Mouse (Mus musculus) heart, postnatal 14 days (tissue): ENCODE results near the gene Duoxa1. TPM values are rescaled to one million over a fixed set of nuclear protein-coding genes. Genes with fewer than 3 reads are reported as not detected.
"Not testable (repeated sequence)": the region's sequence is repeated elsewhere in the genome, so short reads cannot be mapped to it uniquely, and the experiment has no call there.

ENCODE experiments used
- DNase-seq, 2 experiments: peaks; one replicate each; pipeline ENCODE4 v3.0.0; 2021 to 2022
- intact Hi-C: fragments of 180-260 bp; cut with DNase I; formaldehyde crosslinking; loops from one replicate; pipeline ENCODE4 v1.15.1; 2025
- long read RNA-seq, 2 experiments: library from polyadenylated mRNA; stranded (forward); transcript quantifications; one replicate each; pipeline ENCODE4 v2.0.0; 2021
- total RNA-seq, 2 experiments: library from RNA; stranded (reverse); gene quantifications; 2 replicates each; pipeline ENCODE4 v1.2.3; 2021

Duoxa1 gene
- under 1 TPM; 0.19 to 0.56 TPM for total RNA-seq
- long read RNA-seq, experiment 1, partial matches to known transcripts, result 0 of 1 reads
- long read RNA-seq, experiment 1, other reads (novel, unspliced or antisense), result 1 of 1 reads
- long read RNA-seq, experiment 2, partial matches to known transcripts, result 1 of 1 reads
- long read RNA-seq, experiment 2, other reads (novel, unspliced or antisense), result 0 of 1 reads

DNA sequence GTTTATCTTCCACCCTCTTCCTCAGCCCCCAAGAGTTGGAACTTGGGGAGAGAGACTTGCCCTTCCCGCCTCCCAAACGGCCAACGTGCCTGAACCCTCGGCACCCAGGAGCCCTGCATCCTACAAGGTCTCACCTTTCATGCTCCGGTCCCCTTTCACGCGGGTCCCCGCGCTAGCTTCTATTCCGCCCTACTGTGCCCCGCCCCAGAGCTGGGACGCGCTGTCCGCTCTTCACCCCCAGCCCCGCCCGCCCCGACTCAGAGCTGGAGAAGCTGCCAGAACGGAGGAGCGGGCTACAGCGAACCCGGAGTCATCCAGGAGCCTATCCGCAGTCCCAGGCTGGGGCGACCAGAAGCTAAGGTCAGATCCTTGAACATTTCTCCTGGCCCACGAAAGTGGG is at the start of gene Duoxa1:
TSS of gene Duoxa1 (minus strand) at position 195 of the 400 bp plus-strand sequence.
- DNase-seq, result no peak
- intact Hi-C loops, result no loop called here

DNA sequence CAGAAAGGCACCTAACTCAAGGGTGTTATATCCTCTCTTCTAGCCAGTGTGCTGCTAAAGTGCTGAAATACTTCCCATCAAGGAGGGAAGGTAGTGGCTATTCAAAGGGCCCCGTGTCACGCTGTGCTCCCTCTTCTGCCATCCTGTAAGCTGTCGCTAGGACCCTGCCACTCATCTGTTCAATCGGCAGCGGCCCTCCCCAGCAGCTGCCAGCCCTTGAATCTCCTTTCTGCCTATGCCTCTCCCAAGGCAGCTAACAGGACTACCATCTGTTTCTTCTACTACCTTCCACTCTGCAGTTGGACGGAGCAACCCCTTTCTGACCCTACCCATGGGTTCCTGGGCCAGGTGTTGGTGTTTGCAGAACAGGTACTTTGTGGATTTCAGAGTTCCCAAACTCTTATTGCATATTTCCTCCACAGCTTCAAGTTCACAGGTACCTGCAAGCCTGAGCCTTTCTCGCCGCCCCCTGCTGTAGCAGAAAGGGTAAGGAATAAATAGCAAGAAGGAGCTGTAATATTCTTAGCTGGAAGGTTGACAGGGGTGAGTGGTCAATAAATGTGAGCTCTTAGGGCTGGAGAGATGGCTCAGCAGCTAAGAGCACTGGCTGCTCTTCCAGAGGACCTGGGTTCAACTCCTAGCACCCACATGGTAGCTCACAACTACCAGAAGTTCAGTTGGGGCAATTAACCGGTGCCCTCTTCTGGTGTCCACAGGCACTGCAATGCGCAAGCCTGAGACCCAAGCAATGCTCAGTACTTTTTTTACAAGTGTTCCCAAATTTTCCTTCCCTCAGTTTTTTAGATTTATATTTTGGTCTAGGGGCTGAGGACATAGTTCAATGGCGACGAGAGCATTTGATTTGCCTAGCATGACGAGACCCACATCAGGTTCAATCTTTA is 49.3 kb upstream of the Duoxa1 start:
- intact Hi-C loops, result no loop called here
- DNase-seq, result no peak

DNA sequence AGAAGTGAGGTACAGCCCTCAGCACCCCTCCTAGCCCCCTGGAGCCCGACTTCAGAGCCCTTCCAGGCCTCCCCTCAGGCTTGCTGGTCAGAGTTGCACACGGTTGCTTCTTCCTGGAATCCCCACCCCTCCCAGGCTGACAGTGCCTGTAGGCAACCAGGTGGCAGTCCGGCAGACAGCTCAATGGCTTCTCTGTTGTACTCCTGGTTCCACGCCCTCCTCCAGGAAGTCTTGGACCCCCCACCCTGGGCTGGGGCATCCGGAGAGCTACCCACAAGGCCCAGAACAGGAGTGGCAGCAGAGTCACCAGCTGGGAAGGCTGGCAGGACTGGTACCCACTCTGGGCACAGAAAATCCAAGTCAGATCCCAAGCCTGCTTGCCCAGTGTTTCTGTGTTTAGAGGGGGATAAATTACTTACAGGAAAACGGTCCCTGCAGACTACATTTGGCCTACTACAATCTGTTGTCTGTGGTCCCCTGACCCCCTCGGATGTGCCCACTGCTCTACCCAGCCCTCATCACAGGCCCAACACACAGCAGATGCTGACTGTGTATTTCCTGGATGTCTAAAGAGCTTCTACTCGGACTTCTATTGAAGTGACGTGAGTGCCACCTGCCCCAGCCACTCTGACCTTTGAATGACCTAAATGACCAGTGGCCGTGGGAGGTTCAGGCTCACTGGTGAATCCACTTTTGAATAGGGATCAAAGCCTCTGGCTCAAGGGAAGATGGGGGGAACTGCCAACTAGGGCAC is 48.5 kb upstream of the Duoxa1 start:
- DNase-seq, result no peak
- intact Hi-C loops, result no loop called here

DNA sequence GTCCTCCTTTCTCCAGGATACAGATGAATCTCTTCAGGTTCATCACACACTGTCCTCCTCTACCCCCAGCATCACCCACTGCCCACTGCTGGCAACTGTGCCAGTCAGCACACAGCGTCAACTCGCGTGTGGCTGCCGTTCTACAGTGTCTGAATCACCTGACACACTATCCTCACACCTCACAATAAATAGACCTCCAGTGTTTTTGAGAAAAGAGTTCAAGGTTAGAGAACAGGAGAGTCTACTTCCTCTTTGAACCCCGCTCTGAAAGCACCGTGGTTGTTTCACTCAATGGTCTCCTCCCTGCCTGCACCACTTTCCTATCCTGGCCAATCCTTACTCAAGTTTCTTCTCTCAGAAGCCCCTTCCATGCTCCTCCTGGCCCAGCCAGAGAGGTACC is 47.7 kb upstream of the Duoxa1 start:
- DNase-seq, result no peak
- intact Hi-C loops, result no loop called here

DNA sequence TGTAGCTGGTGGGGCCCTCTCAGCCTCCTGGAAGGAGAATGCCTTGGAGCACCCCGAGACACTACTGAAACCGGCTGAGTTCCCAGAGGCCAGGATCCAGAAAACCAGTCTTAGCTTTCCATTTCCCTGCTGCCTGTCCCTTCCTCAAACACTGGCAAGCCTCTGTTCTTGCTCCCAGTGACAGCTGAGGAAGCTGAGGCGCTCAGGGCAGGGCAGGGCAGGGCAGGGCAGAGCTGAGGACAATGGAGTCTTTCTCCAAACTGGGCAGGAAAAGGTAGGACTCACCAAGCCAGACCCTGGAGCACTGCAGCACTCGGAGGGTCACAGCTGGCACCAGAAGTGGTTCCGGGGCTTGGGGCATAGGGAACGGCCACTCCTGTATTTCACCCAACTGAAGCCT is 46.8 kb upstream of the Duoxa1 start:
- intact Hi-C loops, result no loop called here
- no peak for DNase-seq

DNA sequence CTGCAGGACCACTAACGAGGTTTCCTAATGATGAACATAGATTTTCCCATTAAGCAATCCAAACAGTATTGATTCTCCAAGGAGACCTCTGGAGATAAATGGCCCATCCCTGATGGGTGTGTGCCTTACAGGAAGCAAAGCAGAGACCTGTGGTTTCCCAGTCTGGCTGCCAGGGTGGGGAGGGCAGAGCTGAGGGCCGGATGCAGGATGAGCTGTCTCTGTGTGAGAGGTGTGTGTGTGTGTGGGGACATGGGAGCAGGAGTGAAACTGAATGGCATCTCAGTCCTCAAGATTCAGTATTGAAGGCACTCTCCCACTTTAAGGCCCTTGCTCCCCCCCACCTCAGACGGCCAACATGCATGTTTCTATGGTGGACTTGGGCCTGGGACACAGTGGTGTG is 42.7 kb upstream of the Duoxa1 start:
- intact Hi-C loops, result no loop called here
- no peak for DNase-seq

DNA sequence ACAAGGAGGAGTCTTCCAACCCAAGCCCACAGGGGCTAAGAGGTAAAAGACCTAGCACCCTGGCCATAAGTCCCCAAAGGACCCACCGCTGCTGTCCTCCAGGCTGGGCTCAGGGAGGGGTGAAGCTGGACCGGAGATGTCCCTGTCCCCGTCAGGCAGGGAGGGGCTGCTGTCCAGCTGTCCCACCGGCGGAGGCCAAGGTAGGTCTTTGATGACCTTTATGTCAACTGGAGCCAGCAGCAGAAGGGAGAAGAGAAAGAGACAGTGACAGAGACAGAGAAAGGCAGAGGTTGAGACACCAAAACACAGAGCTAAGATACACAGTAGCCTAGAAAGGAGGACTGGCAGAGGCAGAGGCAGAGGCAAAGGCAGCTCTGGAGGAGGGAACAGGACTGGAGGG is 41.9 kb upstream of the Duoxa1 start:
- intact Hi-C loops, result no loop called here
- DNase-seq, result no peak

DNA sequence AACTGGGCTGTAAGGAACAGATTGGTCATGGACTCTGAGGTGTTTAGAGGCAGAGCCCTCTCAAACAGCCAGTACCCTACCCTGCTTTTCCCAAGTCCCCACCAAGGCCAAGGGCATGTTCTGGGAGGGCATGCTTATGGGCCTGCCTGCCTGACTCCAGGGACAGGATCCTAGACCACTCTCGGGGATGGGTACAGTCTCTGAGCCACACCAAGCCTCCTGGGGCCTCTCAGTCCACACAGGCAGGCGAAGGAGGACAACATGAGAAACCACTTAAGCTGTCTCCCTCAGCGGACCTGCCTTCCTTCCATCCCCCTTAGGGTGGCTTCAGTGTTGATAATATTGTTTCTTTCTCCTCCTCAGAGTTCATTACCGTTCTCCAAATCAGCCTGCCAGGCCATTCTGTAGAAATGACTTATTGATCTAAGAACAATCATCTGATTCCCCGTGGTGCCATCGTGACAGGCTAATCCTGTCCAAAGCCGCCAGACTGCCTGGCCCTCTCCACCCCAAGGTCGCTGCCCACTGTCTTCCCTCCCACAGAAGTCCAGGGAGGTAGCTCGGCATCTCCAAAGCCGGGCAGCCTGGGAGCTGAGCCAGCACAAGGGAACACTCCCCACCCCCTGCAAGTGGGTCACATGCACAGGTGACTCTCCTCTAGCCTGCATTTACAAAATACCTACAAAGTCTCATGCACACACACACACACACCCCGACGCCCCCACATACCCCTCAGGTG is 40.8 kb upstream of the Duoxa1 start:
- intact Hi-C loops, result no loop called here
- DNase-seq, result no peak

DNA sequence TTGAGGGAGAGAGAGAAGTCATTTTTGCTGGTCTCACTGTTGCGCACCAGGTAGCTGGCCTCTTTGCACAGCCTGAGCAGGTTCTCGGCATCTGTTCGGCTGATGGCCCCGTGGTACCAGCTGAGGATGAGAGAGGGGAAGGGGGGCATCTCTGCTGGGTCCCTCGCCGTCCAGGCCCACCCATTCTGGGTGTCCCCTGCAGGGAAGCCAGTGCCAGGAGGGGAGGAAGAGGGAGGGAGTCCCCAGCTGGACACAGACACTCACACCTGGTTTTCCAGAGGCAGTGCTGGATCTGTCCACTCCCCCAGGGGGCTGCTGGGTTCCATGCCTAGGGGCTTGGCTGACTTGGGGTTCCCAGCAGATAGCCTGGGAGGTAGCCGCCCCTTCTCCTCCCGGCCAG is 40.2 kb upstream of the Duoxa1 start:
- intact Hi-C loops, result no loop called here
- DNase-seq, result no peak

DNA sequence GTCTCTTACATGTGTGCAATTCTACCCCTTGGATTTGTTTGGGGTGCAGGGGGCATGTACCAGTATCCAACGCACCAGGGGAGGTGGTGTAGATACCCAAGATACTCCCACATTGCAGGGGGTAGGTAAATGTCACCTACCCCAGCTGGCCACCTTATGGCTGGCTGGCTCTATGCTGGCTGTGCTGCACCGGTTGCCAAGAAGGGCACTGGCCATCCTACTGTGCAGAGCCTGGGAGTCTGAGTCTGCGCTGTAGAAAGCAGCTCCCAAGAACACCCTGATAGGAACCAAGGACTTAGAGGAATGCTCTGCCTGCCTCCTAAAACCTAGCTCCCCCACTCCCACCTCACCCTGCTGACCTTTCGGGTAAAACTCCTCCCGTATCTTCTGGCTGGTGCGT is 39.5 kb upstream of the Duoxa1 start:
- DNase-seq, result no peak
- intact Hi-C loops, result no loop called here

DNA sequence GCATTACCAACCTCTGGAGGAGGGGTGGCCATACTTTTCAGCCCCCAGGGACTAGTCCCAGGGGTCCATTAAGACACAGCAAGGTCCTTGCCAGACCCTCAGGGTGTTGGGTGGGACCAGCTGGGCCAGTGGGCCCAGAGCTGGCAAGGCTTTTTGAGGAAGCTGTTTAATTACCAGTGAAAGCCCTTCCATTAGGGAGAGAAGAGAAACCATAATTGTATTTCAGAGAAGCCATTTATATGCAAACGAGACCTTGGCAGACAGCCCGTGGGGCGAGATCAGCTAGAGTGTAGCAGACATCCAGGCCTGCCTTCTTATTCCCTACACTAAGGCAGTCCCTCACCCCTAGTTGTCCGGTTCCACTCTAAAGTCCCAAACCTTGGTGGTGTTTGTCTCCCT is 38.4 kb upstream of the Duoxa1 start:
- intact Hi-C loops, result no loop called here
- no peak for DNase-seq

DNA sequence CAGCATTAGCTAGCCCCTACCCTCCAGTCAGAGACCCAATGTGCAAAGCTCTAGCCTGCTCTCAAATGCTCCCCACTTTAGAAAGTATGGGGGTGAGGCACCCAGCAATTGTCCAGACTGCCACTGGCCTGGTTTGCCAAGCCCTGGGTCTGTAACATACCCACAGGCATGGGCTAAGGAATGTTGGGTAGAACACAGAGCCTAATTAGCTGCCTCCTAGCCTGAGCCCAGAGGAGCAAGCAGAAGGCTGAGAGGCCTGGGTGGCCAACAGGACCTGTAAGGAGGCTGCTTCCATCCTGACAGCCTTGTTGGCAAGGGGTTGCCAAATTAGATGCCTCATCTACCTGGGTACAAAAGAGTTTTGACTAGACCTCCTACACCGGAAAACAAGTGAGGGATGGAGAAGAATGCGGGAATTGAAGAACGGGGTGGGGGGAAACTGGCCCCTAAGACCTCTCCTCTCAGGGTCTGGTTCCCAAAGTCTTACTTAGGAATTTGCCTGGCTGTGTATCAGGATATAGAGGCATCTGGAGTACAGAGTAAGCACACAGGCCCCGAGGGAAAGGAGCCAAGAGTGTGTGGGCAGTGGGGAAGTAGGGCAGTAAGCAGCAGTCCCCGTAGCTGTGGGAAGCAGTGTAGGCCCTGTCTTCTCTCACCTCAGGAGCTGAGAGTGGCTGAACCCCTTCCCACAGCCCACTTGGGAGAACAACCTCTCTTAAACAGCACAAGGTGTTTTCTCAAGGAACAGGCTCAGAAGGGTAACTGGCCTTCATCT is 37.8 kb upstream of the Duoxa1 start:
- DNase-seq, result no peak
- intact Hi-C loops, result no loop called here

DNA sequence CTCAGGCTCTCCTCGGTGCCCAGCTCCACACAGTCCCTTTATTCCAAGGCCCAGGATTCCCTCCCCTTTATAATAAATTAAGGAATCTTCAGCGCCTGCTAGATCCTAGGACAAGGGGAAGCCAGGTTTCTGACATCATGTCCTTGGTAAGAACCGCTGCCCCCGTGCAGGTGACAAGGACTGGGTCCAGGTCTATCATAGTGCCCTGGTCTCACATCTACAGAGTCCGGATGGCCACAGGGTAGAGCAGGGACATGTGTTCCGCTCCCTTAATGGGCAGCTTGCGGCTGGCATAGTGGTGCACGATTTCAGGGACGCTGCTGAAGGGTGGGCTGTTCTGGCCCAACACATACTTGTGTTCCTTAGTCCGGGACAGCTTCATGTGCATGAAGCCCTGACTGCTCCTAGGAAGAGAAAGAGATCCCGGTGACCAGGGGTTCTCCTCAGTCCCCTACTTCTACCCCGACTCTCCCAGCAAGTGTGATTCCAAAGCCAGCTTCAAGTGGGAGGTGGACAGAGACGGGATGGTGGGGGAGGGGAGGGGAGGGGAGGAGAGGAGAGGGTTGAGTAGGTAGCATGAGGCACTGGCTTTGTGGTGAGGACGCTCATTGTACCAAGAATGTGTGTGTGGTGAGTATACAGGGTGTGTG is 35.7 kb upstream of the Duoxa1 start:
- DNase-seq, result no peak
- intact Hi-C loops, result loop anchor here (2.0 kb wide), 1 partner anchor 210 kb away; no protein-coding TSS in a partner anchor

DNA sequence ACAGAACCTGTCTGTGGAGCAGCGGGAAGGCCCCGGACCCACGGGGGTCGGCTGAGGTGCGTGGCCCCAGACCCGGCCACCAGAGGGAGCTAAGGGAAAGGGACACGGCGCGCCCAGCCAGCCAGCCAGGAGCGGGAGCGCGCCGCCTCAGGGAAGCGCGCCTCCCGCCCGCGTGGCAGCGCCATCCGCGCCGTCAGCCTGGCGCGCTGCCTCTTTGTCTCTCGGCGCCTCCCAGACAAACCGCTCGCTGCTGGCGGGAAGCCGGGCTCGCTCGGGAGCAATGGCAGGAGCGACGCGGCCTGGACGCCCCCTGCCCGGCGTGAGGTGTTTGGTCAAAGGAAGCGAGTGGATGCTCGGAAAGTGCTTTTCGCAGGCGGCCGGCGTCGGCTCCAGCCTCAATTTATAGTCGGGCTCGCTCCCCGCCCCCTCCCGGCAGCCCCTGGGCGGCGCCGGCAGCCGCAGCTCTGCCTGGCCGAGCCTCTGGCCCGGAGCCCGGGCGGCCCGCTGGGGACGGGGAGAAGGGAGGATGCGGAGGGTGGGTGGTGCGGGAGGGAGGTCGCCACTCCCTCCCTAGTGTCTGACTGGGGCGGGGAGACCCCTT is 35.1 kb upstream of the Duoxa1 start:
- DNase-seq, result peak; percentile 94 to 96
- intact Hi-C loops, result loop anchor here (1.0 to 2.0 kb wide), 2 partner anchors 29 to 210 kb away; no protein-coding TSS in a partner anchor

DNA sequence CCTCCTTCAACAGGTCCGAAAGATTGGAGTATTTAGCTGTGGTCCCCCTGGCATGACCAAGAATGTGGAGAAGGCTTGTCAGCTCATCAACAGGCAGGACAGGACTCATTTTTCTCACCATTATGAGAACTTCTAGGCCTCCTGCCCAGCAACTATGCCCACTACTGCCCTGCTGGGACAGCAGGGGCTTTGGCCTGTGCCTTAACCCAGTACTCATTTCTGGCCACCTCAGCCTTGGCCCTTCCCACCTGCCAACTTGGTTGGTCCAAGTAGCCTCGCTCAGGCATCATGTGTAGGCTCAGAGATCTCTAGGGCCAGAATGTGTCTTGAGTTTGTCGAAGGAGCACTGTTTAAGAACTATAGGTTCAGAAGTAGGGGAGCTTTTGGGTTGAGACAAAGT is 33.7 kb upstream of the Duoxa1 start:
- intact Hi-C loops, result no loop called here
- no peak for DNase-seq

DNA sequence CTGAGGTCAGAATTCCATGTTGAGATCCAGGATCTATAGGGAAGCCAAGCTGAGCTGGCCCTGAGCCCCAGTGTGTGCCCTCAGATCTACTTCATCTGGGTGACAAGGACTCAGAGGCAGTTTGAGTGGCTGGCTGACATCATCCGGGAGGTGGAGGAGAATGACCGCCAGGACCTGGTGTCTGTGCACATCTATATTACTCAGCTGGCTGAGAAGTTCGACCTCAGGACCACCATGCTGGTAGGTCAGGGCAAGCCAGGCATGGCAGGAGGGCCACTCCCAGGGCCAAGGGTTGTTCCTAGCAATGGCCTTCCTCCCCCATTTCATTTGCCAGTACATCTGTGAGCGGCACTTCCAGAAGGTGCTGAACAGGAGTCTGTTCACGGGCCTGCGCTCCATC is 32.6 kb upstream of the Duoxa1 start:
- DNase-seq, intact Hi-C loops: not testable (repeated sequence)

DNA sequence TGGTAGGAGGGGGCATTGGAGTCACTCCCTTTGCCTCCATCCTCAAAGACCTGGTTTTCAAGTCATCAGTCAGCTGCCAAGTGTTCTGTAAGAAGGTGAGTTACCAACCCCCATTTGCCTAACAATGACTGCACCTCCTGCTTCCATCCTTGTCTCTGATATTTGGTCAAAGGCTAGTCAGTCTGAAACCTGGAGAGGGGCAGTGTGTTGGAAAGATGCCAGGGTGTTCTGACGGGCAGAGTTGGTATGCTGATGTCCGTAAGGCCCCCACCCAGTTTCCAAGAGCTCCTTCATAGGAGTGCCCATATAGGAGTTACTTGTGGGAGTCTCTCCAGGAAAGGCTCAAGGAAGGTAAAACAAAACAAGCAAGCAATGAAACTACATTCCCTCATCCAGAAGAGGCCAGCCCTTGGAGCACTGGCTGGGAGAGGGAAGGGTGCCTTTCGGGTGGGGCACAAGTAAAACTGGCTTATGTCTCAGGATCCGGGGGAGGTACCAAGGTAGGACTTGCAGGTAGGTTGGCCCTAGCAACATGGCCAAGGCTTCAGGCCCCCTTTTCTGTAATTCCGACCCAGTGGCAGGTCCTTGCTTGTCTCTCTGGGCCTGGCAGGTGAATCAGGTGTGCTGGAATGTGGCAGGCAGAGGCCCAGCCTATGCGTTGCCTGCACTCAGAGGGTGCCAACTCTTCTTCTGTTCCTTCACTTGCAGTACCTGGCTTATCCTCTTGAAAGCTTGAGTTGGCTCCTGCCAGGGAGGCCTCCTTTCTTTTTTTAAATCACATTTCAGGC is 31.8 kb upstream of the Duoxa1 start:
- intact Hi-C loops, result no loop called here
- DNase-seq, result no peak

DNA sequence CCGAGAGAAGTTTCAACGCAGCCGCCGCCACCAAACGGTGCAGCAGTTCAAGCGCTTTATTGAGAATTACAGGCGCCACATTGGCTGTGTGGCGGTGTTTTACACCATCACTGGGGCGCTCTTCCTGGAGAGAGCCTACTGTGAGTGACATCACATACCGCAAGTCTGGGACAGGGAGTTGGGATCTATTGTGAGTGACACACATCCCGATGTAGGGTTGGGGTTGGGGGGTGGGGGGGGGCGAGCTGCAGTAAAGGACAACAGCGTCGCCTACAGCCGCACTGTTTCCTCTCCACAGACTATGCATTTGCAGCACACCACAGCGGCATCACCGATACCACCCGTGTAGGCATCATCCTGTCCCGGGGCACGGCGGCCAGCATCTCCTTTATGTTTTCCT is 23.8 kb upstream of the Duoxa1 start:
- DNase-seq, result no peak
- intact Hi-C loops, result no loop called here
